Mouse (Mus musculus) Patski (cell line): Measurements from ENCODE around the gene Rfx7. TPM values are rescaled to one million over a fixed set of nuclear protein-coding genes. Genes with fewer than 3 reads are reported as not detected.
A peak's percentile ranks its signal among the peaks of the same experiment; 100 is the strongest.

ENCODE experiments used
- ATAC-seq: fragments of 100-300 bp; one replicate; pipeline ENCODE4 v1.8.0; 2021
- CTCF ChIA-PET: fragments of 350-600 bp; sonication (Branson Sonifier 250); formaldehyde crosslinking; loops from one replicate; lab custom pipeline; 2022; ENCODE audit warnings: inconsistent platforms; lab: Charles Lee
- POLR2A ChIA-PET: fragments of 350-600 bp; sonication (Branson Sonifier 250); formaldehyde crosslinking; loops from one replicate; lab custom pipeline; 2022; ENCODE audit warnings: antibody characterized with exemption, inconsistent platforms; lab: Charles Lee
- DNase-seq: peaks from one replicate; pipeline ENCODE4 v3.0.0-alpha.2; 2011; ENCODE audit warnings: low read depth, low spot score
- H3K27me3 ChIP-seq: fragments of 371-371 bp; one replicate; pipeline ENCODE4 v1.5.1; 2021
- CTCF ChIP-seq: fragments of 100-300 bp; IDR thresholded peaks from one replicate; pipeline ENCODE4 v1.5.1; 2021
- in situ Hi-C: fragments of 300-500 bp; cut with MboI; formaldehyde crosslinking; loops from 3 replicates; pipeline ENCODE4 v1.11.1; 2018; ENCODE audit warnings: low pct_unique_long_range_greater_than_20kb, mixed read lengths
- polyA plus RNA-seq: library from polyadenylated mRNA; unstranded; gene quantifications from one replicate; pipeline ENCODE4 v1.2.3, GENCODE M21; 2021

Gene Rfx7
- polyA plus RNA-seq, 1 experiment from 2014 or later, result 16.7 TPM

- ATAC-seq, result peak; percentile 68
- DNase-seq, result no peak
- in situ Hi-C loops, result no loop called here
- H3K27me3 ChIP-seq, result no peaks in the 10 kb centered on the region
- POLR2A ChIA-PET, result interaction anchor here (0.8 to 3.0 kb wide), 2 partner anchors 9 to 12 kb away, joined by 4 to 16 read pairs; partner anchors contain the start of gene Nedd4
- no peak for TF ChIP-seq CTCF
- CTCF ChIA-PET, result interaction anchor here (1.1 to 2.1 kb wide), 2 partner anchors 9 to 11 kb away, joined by 6 read pairs; partner anchors contain the start of gene Nedd4
Measured at GRCm38 (mm10) chr9:72652961-72653360, 120.9 kb downstream of the Rfx7 start.

- CTCF ChIA-PET, result interaction anchor here (1.1 to 2.1 kb wide), 2 partner anchors 8 to 11 kb away, joined by 6 read pairs; partner anchors contain the start of gene Nedd4
- no peak for TF ChIP-seq CTCF
- ATAC-seq, result no peak
Measured at GRCm38 (mm10) chr9:72653533-72653932, 121.5 kb downstream of the Rfx7 start.

GRCm38 (mm10) chr9:72654593-72655242, 122.7 kb downstream of the Rfx7 start:
- in situ Hi-C loops, result no loop called here
- ATAC-seq, result no peak

More at GRCm38 (mm10) chr9:72653533-72653932, 121.5 kb downstream of the Rfx7 start:
- POLR2A ChIA-PET, result interaction anchor here (0.7 to 3.0 kb wide), 3 partner anchors 9 to 13 kb away, joined by 4 to 16 read pairs (median 6); partner anchors contain the start of gene Nedd4
- H3K27me3 ChIP-seq, result no peaks in the 10 kb centered on the region
- in situ Hi-C loops, result no loop called here
- DNase-seq, result no peak

GRCm38 (mm10) chr9:72655602-72656001, 123.6 kb downstream of the Rfx7 start:
- ATAC-seq (no peak), DNase-seq (no peak)

More at GRCm38 (mm10) chr9:72654593-72655242, 122.7 kb downstream of the Rfx7 start:
- CTCF ChIA-PET, result interaction anchor here (1.0 to 1.1 kb wide), 5 partner anchors 11 to 20 kb away, joined by 3 to 5 read pairs (median 4); no protein-coding TSS in a partner anchor
- no peak for DNase-seq
- peak; percentile 58 for TF ChIP-seq CTCF
- H3K27me3 ChIP-seq, result no peaks in the 10 kb centered on the region
- POLR2A ChIA-PET, result interaction anchor here (0.8 kb wide), 1 partner anchor 9 kb away, joined by 3 read pairs; no protein-coding TSS in a partner anchor

GRCm38 (mm10) chr9:72656491-72656890, 124.5 kb downstream of the Rfx7 start:
- in situ Hi-C loops, result no loop called here
- POLR2A ChIA-PET, result interaction anchor here (0.7 kb wide), 1 partner anchor 15 kb away, joined by 4 read pairs; no protein-coding TSS in a partner anchor
- DNase-seq (no peak), ATAC-seq (no peak)
- CTCF ChIA-PET, result interaction anchor here (1.5 kb wide), 1 partner anchor 14 kb away, joined by 4 read pairs; no protein-coding TSS in a partner anchor
- no peaks in the 10 kb centered on the region for H3K27me3 ChIP-seq
- TF ChIP-seq CTCF, result no peak

More at GRCm38 (mm10) chr9:72655602-72656001, 123.6 kb downstream of the Rfx7 start:
- H3K27me3 ChIP-seq, result no peaks in the 10 kb centered on the region
- CTCF ChIA-PET, result interaction anchor here (1.0 to 1.5 kb wide), 4 partner anchors 15 to 19 kb away, joined by 3 to 5 read pairs (median 4); no protein-coding TSS in a partner anchor
- no peak for TF ChIP-seq CTCF
- POLR2A ChIA-PET, result no interaction called here
- in situ Hi-C loops, result no loop called here

GRCm38 (mm10) chr9:72656940-72657339, 124.9 kb downstream of the Rfx7 start:
- POLR2A ChIA-PET, result interaction anchor here (0.7 kb wide), 1 partner anchor 16 kb away, joined by 4 read pairs; no protein-coding TSS in a partner anchor
- no peak for TF ChIP-seq CTCF
- ATAC-seq, result no peak

GRCm38 (mm10) chr9:72657694-72658093, 125.7 kb downstream of the Rfx7 start:
- ATAC-seq (no peak), DNase-seq (no peak)
- ChIA-PET POLR2A (no interaction called here), CTCF (no interaction called here)
- no peaks in the 10 kb centered on the region for H3K27me3 ChIP-seq
- in situ Hi-C loops, result no loop called here
- no peak for TF ChIP-seq CTCF

More at GRCm38 (mm10) chr9:72656940-72657339, 124.9 kb downstream of the Rfx7 start:
- CTCF ChIA-PET, result interaction anchor here (1.5 kb wide), 1 partner anchor 13 kb away, joined by 4 read pairs; no protein-coding TSS in a partner anchor
- no peaks in the 10 kb centered on the region for H3K27me3 ChIP-seq
- DNase-seq, result no peak
- in situ Hi-C loops, result no loop called here

- DNase-seq (no peak), ATAC-seq (no peak)
- no peak for TF ChIP-seq CTCF
- no peaks in the 10 kb centered on the region for H3K27me3 ChIP-seq
- ChIA-PET POLR2A (interaction anchor here (0.6 kb wide), 1 partner anchor 561 kb away, joined by 3 read pairs; no protein-coding TSS in a partner anchor), CTCF (interaction anchor here (1.9 kb wide), 1 partner anchor 16 kb away, joined by 4 read pairs; no protein-coding TSS in a partner anchor)
- in situ Hi-C loops, result no loop called here
Measured at GRCm38 (mm10) chr9:72660139-72660538, 128.1 kb downstream of the Rfx7 start.

GRCm38 (mm10) chr9:72660911-72661310, 128.9 kb downstream of the Rfx7 start:
- ChIA-PET CTCF (interaction anchor here (1.1 to 3.1 kb wide), 4 partner anchors 8 to 28 kb away, joined by 3 to 14 read pairs (median 4); no protein-coding TSS in a partner anchor), POLR2A (interaction anchor here (2.7 to 3.2 kb wide), 2 partner anchors 9 to 25 kb away, joined by 11 to 16 read pairs; no protein-coding TSS in a partner anchor)
- ATAC-seq (no peak), DNase-seq (no peak)
- no peaks in the 10 kb centered on the region for H3K27me3 ChIP-seq
- in situ Hi-C loops, result no loop called here
- TF ChIP-seq CTCF, result no peak

- ATAC-seq (peak; percentile 58), DNase-seq (no peak)
- CTCF ChIA-PET, result interaction anchor here (1.1 to 3.1 kb wide), 5 partner anchors 9 to 34 kb away, joined by 3 to 14 read pairs (median 4); no protein-coding TSS in a partner anchor
- no peak for TF ChIP-seq CTCF
- H3K27me3 ChIP-seq, result no peaks in the 10 kb centered on the region
- POLR2A ChIA-PET, result interaction anchor here (0.8 to 3.4 kb wide), 5 partner anchors 9 to 26 kb away, joined by 3 to 29 read pairs (median 11); no protein-coding TSS in a partner anchor
- in situ Hi-C loops, result no loop called here
Measured at GRCm38 (mm10) chr9:72661561-72661894, 129.5 kb downstream of the Rfx7 start.
